Mouse (Mus musculus) brain, embryonic 14.5 days (tissue): ENCODE data around the gene Itgb2.

Experiments used
- CTCF ChIP-seq: fragments of 200-500 bp; IDR thresholded peaks from 2 replicates; pipeline ENCODE4 v1.5.1; 2012; ENCODE audit warnings: inconsistent platforms, mild to moderate bottlenecking, moderate library complexity, borderline replicate concordance; ENCODE audit not compliant: insufficient read depth, insufficient read length; ENCODE audit errors: extremely low read depth
- POLR2A ChIP-seq: fragments of 200-500 bp; IDR thresholded peaks from 2 replicates; pipeline ENCODE4 v1.6.1; 2012; ENCODE audit warnings: mild to moderate bottlenecking, inconsistent platforms, borderline replicate concordance; ENCODE audit not compliant: poor library complexity, insufficient read depth, insufficient read length, severe bottlenecking; ENCODE audit errors: extremely low read depth

- TF ChIP-seq CTCF (no peak), POLR2A (no peak)
Observed at GRCm38 (mm10) chr10:77492885-77493284, 37.2 kb upstream of the Itgb2 start.
